Mouse (Mus musculus): ENCODE data around the gene Zmat3. TPM values are rescaled to one million over a fixed set of nuclear protein-coding genes. Genes with fewer than 3 reads are reported as not detected.
A peak's percentile ranks its signal among the peaks of the same experiment; 100 is the strongest.

Gene Zmat3
- polyA plus RNA-seq, 1 experiment from 2014 or later = 7.0 TPM

DNA sequence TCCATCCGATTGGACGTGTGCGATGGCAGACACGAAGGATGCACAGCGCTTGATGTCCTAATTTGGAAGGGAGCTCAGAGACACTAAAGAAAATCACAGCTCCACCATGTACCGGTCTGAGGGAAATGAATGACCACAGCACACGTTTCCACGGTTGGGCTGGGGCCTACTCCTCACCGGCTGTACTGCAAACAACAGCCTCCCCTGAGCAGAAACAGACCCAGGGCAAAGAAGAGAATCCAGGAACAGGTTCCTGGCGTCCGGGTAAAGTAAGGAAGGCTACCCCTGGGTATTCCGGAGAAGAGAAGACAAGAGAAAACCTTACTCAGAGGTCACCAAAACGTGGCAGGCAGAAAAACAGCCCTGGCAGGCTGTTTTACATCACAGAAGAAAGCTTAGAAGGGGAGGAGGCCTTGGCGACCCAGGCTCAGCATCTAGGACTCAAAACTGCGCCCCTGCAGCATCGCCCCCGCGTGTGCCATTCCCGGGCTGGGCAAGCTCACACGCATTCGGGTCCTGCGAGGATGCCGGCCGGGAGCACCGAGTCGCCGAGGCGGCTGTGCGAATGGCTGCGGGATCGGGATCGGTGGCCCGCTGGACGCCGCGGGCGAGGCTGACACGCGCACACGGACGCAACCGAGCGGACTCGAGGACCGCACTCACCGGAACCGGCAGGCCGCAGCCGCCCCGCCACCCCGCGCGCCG is 821 bp downstream of the Zmat3 start:
- H3K9me3 ChIP-seq = no peaks in the 10 kb centered on the region
- peak overlapping the region; percentile 95 for H3K4me3 ChIP-seq
- ATAC-seq (replicated peaks) = peak; percentile 79
- WGBS = under 1% methylated on average over 54 of the region's 54 CpGs
- H3K4me1 ChIP-seq = peaks cover 29% of the 10 kb centered on the region
- H3K27ac ChIP-seq = peak overlapping the region; percentile 96
- H3K4me2 ChIP-seq = peak overlapping the region; percentile 80
- H3K9ac ChIP-seq = peak overlapping the region; percentile 95
- no peaks in the 10 kb centered on the region for H3K27me3 ChIP-seq (replicated peaks)
- no peaks in the 10 kb centered on the region for H3K36me3 ChIP-seq (replicated peaks)

DNA sequence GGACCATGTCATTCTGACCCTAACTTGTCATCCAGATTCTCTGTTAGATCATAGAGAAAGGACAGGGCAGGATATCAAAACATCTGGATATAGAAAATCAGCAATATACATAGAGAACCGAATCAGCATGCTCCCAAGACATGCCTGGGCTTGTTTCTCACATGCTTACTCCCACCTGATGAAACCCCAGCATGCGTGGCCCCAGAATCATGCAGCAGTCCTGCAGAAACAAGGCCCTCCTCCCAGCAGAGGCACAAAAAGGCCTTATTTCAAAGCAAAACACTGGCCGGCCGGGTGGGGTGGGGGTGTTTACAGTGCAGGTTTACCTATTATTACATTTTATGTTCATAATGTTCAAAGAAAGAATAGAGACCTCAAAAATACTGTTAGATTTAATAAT is 1.6 kb downstream of the Zmat3 start:
- no peaks in the 10 kb centered on the region for H3K9me3 ChIP-seq
- peak overlapping the region; percentile 33 for H3K9ac ChIP-seq
- no peaks in the 10 kb centered on the region for H3K36me3 ChIP-seq (replicated peaks)
- no peak for ATAC-seq (replicated peaks)
- WGBS = 32% methylated on average over 4 of the region's 4 CpGs
- H3K4me3 ChIP-seq = peak overlapping the region; percentile 95
- peaks cover 29% of the 10 kb centered on the region for H3K4me1 ChIP-seq
- H3K27ac ChIP-seq = no peak overlapping the region
- H3K27me3 ChIP-seq (replicated peaks) = no peaks in the 10 kb centered on the region
- peak overlapping the region; percentile 80 for H3K4me2 ChIP-seq

DNA sequence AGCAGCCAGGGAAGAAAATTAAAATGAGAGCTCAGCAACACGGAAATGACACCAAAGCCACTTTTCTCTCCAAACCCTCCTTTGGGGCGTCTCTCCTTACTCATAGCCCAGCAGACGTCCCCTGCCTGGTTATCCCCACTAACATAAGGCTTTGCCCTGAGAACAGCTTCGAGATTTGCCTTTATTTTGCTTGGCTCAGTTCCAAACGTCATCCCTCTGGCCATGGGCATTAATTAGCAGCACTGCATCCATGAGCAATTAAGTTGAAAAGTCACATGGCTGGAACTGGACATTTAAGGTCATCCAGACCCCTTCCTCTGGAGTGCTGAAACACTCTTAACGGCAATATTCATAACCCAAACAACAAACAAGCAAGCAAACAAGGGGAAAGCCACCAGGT is 4.6 kb downstream of the Zmat3 start:
- 36% methylated on average over 6 of the region's 6 CpGs for WGBS
- H3K4me1 ChIP-seq = peaks cover 23% of the 10 kb centered on the region
- H3K4me2 ChIP-seq = no peak overlapping the region
- no peaks in the 10 kb centered on the region for H3K9me3 ChIP-seq
- no peak overlapping the region for H3K9ac ChIP-seq
- H3K27ac ChIP-seq = no peak overlapping the region
- H3K4me3 ChIP-seq = no peak overlapping the region
- H3K27me3 ChIP-seq (replicated peaks) = no peaks in the 10 kb centered on the region
- H3K36me3 ChIP-seq (replicated peaks) = no peaks in the 10 kb centered on the region
- no peak for ATAC-seq (replicated peaks)

DNA sequence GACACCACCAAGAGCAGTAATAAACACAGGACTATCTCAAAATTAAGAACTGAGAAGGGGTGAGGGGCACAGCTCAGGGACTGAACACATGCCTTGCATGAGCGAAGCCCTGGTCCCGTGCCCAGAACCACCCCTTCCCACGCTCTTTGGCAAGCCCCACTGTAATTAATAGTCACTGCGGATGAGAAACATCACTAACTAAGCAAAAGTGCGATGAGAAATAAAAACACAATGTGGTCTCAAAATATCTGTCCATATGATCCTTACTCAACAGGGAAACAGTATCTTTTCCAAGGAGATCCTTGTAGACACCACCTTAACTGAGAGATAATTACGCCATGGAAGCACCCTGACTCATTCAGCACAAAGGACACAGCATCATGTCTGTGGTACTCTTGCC is 17.9 kb downstream of the Zmat3 start:
- Histone ChIP-seq H3K4me2 (no peak overlapping the region), H3K27ac (no peak overlapping the region), H3K4me3 (no peak overlapping the region), H3K36me3 (replicated peaks) (peaks cover 11% of the 10 kb centered on the region; the same call in 1 of the 2 replicates), H3K27me3 (replicated peaks) (no peaks in the 10 kb centered on the region), H3K4me1 (no peaks in the 10 kb centered on the region), H3K9ac (no peak overlapping the region), H3K9me3 (no peaks in the 10 kb centered on the region)
- WGBS = 92% methylated on average over 6 of the region's 6 CpGs
- ATAC-seq (replicated peaks) = no peak

DNA sequence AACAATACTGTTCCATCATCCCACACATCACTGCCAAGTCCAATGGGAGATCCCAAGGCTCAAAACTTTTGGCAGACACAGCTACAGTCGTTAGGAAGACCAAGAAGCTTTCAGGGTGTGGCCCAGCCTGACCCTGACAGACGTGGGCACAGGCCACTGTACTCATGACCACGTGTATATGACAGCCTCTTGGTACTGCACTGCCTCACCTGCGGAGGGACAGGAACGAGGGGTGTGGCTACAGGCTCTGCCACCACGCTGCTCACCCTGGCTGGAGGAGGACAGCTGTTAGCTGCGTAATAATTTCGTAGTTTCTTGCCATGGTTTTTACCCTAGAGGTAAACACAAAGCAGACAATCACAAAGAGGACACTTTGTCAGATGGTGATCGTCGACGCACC is 20.6 kb downstream of the Zmat3 start:
- H3K4me3 ChIP-seq = no peak overlapping the region
- no peaks in the 10 kb centered on the region for H3K27me3 ChIP-seq (replicated peaks)
- H3K36me3 ChIP-seq (replicated peaks) = peaks cover 23% of the 10 kb centered on the region; the same call in 1 of the 2 replicates
- no peaks in the 10 kb centered on the region for H3K4me1 ChIP-seq
- no peaks in the 10 kb centered on the region for H3K9me3 ChIP-seq
- 86% methylated on average over 11 of the region's 11 CpGs for WGBS
- ATAC-seq (replicated peaks) = no peak
- H3K27ac ChIP-seq = no peak overlapping the region
- no peak overlapping the region for H3K9ac ChIP-seq
- H3K4me2 ChIP-seq = no peak overlapping the region

DNA sequence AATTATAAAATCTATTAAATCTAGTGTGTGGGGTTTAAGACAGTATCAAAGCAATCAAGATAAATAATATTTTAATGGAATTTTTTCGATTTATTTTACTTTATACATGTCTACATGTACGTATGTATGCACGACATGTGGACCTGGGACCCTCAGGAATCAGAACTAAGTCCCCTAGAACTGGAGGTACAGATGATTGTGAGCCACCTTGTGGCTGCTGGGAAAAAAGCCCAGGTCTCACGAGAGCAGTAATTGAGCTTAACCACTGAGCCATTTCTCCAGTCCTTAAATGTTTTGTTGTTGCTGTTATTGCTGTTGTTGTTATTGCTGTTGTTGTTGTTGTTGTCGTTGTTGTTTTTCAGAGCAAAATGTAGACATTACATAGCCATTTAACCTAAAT is 21.0 kb downstream of the Zmat3 start:
- H3K9me3 ChIP-seq = no peaks in the 10 kb centered on the region
- H3K27me3 ChIP-seq (replicated peaks) = no peaks in the 10 kb centered on the region
- H3K4me2 ChIP-seq = no peak overlapping the region
- WGBS = 82% methylated on average over 5 of the region's 5 CpGs
- H3K36me3 ChIP-seq (replicated peaks) = peaks cover 23% of the 10 kb centered on the region; the same call in 1 of the 2 replicates
- no peak overlapping the region for H3K27ac ChIP-seq
- H3K9ac ChIP-seq = no peak overlapping the region
- peaks cover 2% of the 10 kb centered on the region; the same call in 1 of the 2 replicates for H3K4me1 ChIP-seq
- H3K4me3 ChIP-seq = no peak overlapping the region
- no peak for ATAC-seq (replicated peaks)

DNA sequence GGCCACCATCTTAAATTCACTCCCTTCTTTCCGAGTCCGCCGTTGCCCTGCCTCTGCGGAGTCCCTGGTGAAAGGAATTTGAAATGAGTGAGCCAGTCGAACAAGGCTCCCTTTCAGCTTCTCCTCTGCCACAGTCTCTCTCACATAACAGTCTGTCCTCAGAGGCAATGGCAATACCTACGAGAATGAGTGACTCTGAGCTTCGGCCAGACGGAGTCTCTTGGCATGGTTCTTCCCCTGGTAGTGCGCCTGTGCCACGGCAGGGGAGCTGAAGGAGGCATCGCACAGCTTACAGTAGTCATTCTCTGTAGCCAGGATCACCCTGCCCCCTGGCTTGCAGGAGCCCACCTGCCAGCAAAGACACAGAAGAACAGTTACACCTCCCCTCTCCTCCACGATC is 22.4 kb downstream of the Zmat3 start:
- no peak overlapping the region for H3K4me2 ChIP-seq
- H3K4me1 ChIP-seq = peaks cover 4% of the 10 kb centered on the region; the same call in 1 of the 2 replicates
- 0 out of 2 replicates have a peak overlapping the region, but pooled peaks have one; percentile 4 for H3K27ac ChIP-seq
- no peak overlapping the region for H3K4me3 ChIP-seq
- no peak overlapping the region for H3K9ac ChIP-seq
- 83% methylated on average over 12 of the region's 12 CpGs for WGBS
- peak; percentile 30; the same call in 1 of the 2 replicates for ATAC-seq (replicated peaks)
- no peaks in the 10 kb centered on the region for H3K9me3 ChIP-seq
- H3K27me3 ChIP-seq (replicated peaks) = no peaks in the 10 kb centered on the region
- H3K36me3 ChIP-seq (replicated peaks) = peaks cover 23% of the 10 kb centered on the region; the same call in 1 of the 2 replicates

DNA sequence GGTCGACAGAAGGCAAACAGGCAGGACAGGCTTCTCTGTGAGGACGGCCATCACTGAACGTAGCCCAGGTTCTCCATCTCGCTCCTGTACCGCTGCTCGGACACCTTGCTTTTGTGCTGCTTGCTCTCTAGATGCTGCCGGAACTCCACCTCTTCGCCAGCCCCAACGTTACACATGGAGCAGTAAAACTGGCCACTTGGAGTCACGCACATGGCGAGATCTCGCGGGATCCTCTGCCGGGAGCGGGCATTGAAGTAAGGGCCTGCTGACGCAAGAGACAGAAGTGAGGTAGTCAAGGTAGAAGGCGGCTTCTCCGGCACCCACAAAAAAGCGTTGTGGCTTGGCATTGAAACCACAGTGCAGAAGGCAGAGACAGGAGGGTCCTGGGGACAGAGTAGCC is 24.4 kb downstream of the Zmat3 start:
- Histone ChIP-seq H3K4me2 (no peak overlapping the region), H3K4me3 (no peak overlapping the region), H3K9ac (no peak overlapping the region), H3K4me1 (peaks cover 4% of the 10 kb centered on the region; the same call in 1 of the 2 replicates), H3K27me3 (replicated peaks) (no peaks in the 10 kb centered on the region), H3K9me3 (no peaks in the 10 kb centered on the region), H3K36me3 (replicated peaks) (peaks cover 23% of the 10 kb centered on the region; the same call in 1 of the 2 replicates), H3K27ac (no peak overlapping the region)
- ATAC-seq (replicated peaks) = no peak
- WGBS = 95% methylated on average over 19 of the region's 19 CpGs

DNA sequence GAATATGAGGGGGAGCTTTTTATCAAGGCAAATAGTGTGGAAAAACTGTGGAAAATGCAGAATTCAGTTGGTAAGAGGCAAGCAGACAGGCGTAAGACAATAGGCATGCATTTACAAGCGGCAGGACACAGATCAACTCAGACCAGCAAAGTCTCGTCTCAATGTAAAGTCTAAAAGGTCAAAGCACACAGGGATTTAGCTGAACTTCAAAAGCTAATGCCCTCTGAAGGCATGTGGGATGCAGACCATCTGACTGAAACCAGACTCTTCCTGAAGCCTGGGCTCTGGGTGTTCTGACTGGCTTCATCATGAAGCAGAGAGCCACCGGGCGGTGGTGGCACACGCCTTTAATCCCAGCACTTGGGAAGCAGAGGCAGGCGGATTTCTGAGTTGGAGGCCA is 27.6 kb downstream of the Zmat3 start:
- Histone ChIP-seq H3K9ac (no peak overlapping the region), H3K4me2 (no peak overlapping the region), H3K27me3 (replicated peaks) (no peaks in the 10 kb centered on the region), H3K4me1 (peaks cover 4% of the 10 kb centered on the region; the same call in 1 of the 2 replicates), H3K36me3 (replicated peaks) (peaks cover 20% of the 10 kb centered on the region; the same call in 1 of the 2 replicates), H3K27ac (no peak overlapping the region), H3K4me3 (no peak overlapping the region), H3K9me3 (no peaks in the 10 kb centered on the region)
- WGBS = 65% methylated on average over 7 of the region's 7 CpGs
- ATAC-seq (replicated peaks) = no peak

DNA sequence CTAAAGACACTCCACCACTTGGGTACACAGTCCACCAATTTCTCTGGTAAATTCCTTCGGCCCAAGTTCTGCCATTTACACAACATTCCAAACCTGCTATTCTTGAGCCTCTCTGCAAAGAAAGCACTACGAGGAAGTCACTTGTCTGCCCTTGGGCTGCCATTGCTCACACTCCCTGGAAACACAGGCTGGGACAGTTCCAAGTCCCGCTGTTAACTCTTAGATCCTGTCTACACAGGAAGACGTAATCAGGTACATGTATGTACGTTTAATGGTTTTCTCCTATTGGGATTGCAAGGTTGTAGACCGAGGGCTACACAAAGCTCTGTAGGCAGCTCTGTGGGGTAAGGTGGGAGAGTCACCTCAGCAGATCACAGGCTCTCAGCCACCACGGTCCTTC is 28.0 kb downstream of the Zmat3 start:
- Histone ChIP-seq H3K27me3 (replicated peaks) (no peaks in the 10 kb centered on the region), H3K36me3 (replicated peaks) (peaks cover 16% of the 10 kb centered on the region; the same call in 1 of the 2 replicates), H3K4me1 (peaks cover 4% of the 10 kb centered on the region; the same call in 1 of the 2 replicates), H3K4me2 (no peak overlapping the region), H3K27ac (no peak overlapping the region), H3K9ac (no peak overlapping the region), H3K9me3 (no peaks in the 10 kb centered on the region), H3K4me3 (no peak overlapping the region)
- ATAC-seq (replicated peaks) = no peak
- WGBS = 83% methylated on average over 7 of the region's 7 CpGs

DNA sequence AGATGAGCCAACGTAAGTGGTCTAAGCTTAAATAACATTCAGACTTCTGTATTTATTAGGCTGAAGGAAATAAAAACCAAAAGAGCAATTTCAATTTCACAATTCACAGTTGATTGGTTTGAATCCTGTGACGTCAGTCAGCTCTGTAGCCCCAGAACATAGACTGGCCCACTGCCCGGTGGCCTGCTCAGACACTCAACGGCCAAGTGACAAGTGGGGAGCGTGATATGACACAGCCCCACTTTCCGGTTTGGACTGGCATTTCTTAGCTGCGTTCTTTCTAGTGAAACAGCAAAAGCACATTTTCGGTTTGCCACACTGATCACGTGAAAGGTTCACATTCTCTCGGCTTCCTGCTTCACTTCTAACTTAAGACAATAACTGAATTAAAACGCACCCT is 30.9 kb downstream of the Zmat3 start:
- 84% methylated on average over 11 of the region's 11 CpGs for WGBS
- H3K4me2 ChIP-seq = no peak overlapping the region

DNA sequence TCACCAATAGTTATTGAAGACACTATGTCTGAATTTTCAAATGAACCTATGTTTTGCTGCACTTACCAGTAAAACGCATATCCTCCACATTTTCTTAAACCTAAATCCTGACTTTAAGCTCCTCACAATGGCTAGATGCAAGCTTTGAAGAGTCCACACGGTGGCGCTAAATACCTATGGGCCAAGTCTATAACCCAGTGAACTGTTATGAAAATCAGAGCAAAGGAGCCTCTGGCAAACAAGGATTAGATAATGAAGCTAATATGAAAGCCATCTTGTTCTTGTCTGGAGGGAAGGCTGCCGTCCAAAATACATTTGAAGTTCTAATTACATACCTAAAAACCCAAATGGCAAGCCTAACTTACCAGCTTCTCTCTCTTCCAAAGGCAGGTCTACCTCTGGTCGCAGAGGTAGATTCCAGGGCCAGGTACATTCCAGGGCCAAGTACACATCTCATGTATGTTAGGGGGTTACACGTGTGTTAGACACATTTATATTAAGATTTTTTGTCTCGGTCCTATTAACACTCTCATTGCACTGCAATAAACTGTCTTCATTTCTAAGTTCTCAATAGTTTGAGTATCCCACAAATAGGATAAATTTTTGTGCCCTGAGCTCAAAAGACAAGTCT is 32.2 kb downstream of the Zmat3 start:
- no peak overlapping the region for H3K4me3 ChIP-seq
- no peak overlapping the region for H3K27ac ChIP-seq
- no peaks in the 10 kb centered on the region for H3K27me3 ChIP-seq (replicated peaks)
- no peaks in the 10 kb centered on the region for H3K4me1 ChIP-seq
- H3K9me3 ChIP-seq = no peaks in the 10 kb centered on the region
- peak; percentile 85 for ATAC-seq (replicated peaks)
- H3K4me2 ChIP-seq = no peak overlapping the region
- H3K9ac ChIP-seq = no peak overlapping the region
- 38% methylated on average over 7 of the region's 7 CpGs for WGBS
- H3K36me3 ChIP-seq (replicated peaks) = no peaks in the 10 kb centered on the region

More for the DNA sequence above, 30.9 kb downstream of the Zmat3 start:
- H3K4me1 ChIP-seq = peaks cover 4% of the 10 kb centered on the region; the same call in 1 of the 2 replicates
- H3K36me3 ChIP-seq (replicated peaks) = no peaks in the 10 kb centered on the region
- no peak overlapping the region for H3K27ac ChIP-seq
- no peak overlapping the region for H3K9ac ChIP-seq
- ATAC-seq (replicated peaks) = no peak
- no peak overlapping the region for H3K4me3 ChIP-seq
- no peaks in the 10 kb centered on the region for H3K27me3 ChIP-seq (replicated peaks)
- H3K9me3 ChIP-seq = no peaks in the 10 kb centered on the region
